Mouse (Mus musculus): Measurements from ENCODE around the gene Ubap2.

The Ubap2 gene

GRCm38 (mm10) chr4:41259019-41259418 lies 15.9 kb downstream of the Ubap2 start:
- no peak for DNase-seq

GRCm38 (mm10) chr4:41257752-41258151 lies 17.2 kb downstream of the Ubap2 start:
- no peak for DNase-seq

GRCm38 (mm10) chr4:41255564-41256210 lies 19.3 kb downstream of the Ubap2 start:
- DNase-seq = no peak

- DNase-seq = no peak
Measured at GRCm38 (mm10) chr4:41253756-41254155, 21.2 kb downstream of the Ubap2 start.

GRCm38 (mm10) chr4:41245408-41245807 lies 29.5 kb downstream of the Ubap2 start:
- no peak for DNase-seq

GRCm38 (mm10) chr4:41240916-41241315 lies 34.0 kb downstream of the Ubap2 start:
- DNase-seq = no peak

- no peak for DNase-seq
Measured at GRCm38 (mm10) chr4:41235621-41236020, 39.3 kb downstream of the Ubap2 start.

- peak; percentile 27 for DNase-seq
Measured at GRCm38 (mm10) chr4:41226351-41226750, 48.6 kb downstream of the Ubap2 start.

- no peak for DNase-seq
Measured at GRCm38 (mm10) chr4:41225412-41225811, 49.5 kb downstream of the Ubap2 start.

GRCm38 (mm10) chr4:41208050-41208449 lies 66.9 kb downstream of the Ubap2 start:
- DNase-seq = no peak

GRCm38 (mm10) chr4:41205751-41206150 lies 69.2 kb downstream of the Ubap2 start:
- DNase-seq = no peak

- no peak for DNase-seq
Measured at GRCm38 (mm10) chr4:41202135-41202534, 72.8 kb downstream of the Ubap2 start.

- DNase-seq = no peak
Measured at GRCm38 (mm10) chr4:41196861-41197610, 77.9 kb downstream of the Ubap2 start.

- DNase-seq = no peak
Measured at GRCm38 (mm10) chr4:41195328-41195727, 79.6 kb downstream of the Ubap2 start.

- DNase-seq = no peak
Measured at GRCm38 (mm10) chr4:41192544-41193512, 82.1 kb downstream of the Ubap2 start.

GRCm38 (mm10) chr4:41189809-41190208 lies 85.1 kb downstream of the Ubap2 start:
- peak; percentile 38 for DNase-seq

- DNase-seq = no peak
Measured at GRCm38 (mm10) chr4:41179825-41180725, 94.9 kb downstream of the Ubap2 start.

- DNase-seq = no peak
Measured at GRCm38 (mm10) chr4:41174631-41175030, 100.3 kb downstream of the Ubap2 start.

GRCm38 (mm10) chr4:41170970-41171369 lies 104.0 kb downstream of the Ubap2 start:
- DNase-seq = no peak

- DNase-seq = peak; percentile 84
Measured at GRCm38 (mm10) chr4:41165693-41166475, 109.1 kb downstream of the Ubap2 start.

GRCm38 (mm10) chr4:41164974-41165373 lies 110.0 kb downstream of the Ubap2 start:
- peak; percentile 59 for DNase-seq
